ENCODE assay signal across 8 mouse cellular contexts in genomic region chr5:88885944-88886343, GRCm38 (mm10). TPM values are rescaled to one million over a fixed set of nuclear protein-coding genes. Genes with fewer than 3 reads are reported as not detected.
DNase-seq lines count a peak whose midpoint lies in the region; ATAC-seq and TF ChIP-seq lines count a peak whose summit lies in the region.
"Had no signal": no experiment of that assay in that cellular context is flagged by ENCODE, and none has a peak within 500 bp of the region (broad histone marks: within the 10 kb centered on the region; RNA-seq: fewer than 3 reads in every experiment).

No protein-coding gene starts in this region.

- H3K27me3 ChIP-seq in lung, postnatal 0 days (replicated peaks; ENCODE audit: insufficient read depth, low read length): no peaks in the 10 kb centered on the region
- peaks cover 3% of the 10 kb centered on the region; the same call in 1 of the 2 replicates for H3K27me3 ChIP-seq in heart, embryonic 15.5 days
- H3K27me3 ChIP-seq in liver, embryonic 11.5 days (replicated peaks; ENCODE audit: control insufficient read depth, insufficient read depth, low read length): peaks cover 38% of the 10 kb centered on the region
- H3K27me3 ChIP-seq in stomach, postnatal 0 days (ENCODE audit: control insufficient read depth, insufficient read depth, low read length): no peaks in the 10 kb centered on the region

- no peaks in the 10 kb centered on the region for H3K4me1 ChIP-seq in lung, postnatal 0 days (ENCODE audit: insufficient read depth, low read depth, low read length)
- peaks cover 16% of the 10 kb centered on the region for H3K4me1 ChIP-seq in heart, embryonic 15.5 days (replicated peaks)
- no peaks in the 10 kb centered on the region for H3K4me1 ChIP-seq in liver, embryonic 11.5 days (replicated peaks; ENCODE audit: control insufficient read depth, insufficient read depth, low read length)
- no peaks in the 10 kb centered on the region for H3K4me1 ChIP-seq in stomach, postnatal 0 days (replicated peaks; ENCODE audit: control insufficient read depth, insufficient read depth)

- no peak overlapping the region for H3K9ac ChIP-seq in lung, postnatal 0 days (replicated peaks; ENCODE audit: low read depth)
- no peak overlapping the region for H3K9ac ChIP-seq in heart, embryonic 15.5 days
- H3K9ac ChIP-seq in liver, embryonic 11.5 days (ENCODE audit: low read depth, low read length): no peak overlapping the region
- H3K9ac ChIP-seq in stomach, postnatal 0 days (ENCODE audit: low read length): no peak overlapping the region

- no peaks in the 10 kb centered on the region for H3K36me3 ChIP-seq in lung, postnatal 0 days (ENCODE audit: insufficient read depth, low read length)
- no peaks in the 10 kb centered on the region for H3K36me3 ChIP-seq in heart, embryonic 15.5 days
- H3K36me3 ChIP-seq in liver, embryonic 11.5 days (ENCODE audit: control insufficient read depth, insufficient read depth, low read length): no peaks in the 10 kb centered on the region
- no peaks in the 10 kb centered on the region for H3K36me3 ChIP-seq in stomach, postnatal 0 days (ENCODE audit: control insufficient read depth, insufficient read depth, low read length)

- TF ChIP-seq EP300 in lung, postnatal 0 days (IDR thresholded peaks at IDR 0.05): no peak
- TF ChIP-seq EP300 in stomach, postnatal 0 days (optimal IDR thresholded peaks at IDR 0.05): no peak

- H3K4me3 ChIP-seq in lung, postnatal 0 days (ENCODE audit: low read depth, low read length): peak overlapping the region; percentile 79
- peak overlapping the region; percentile 73 for H3K4me3 ChIP-seq in heart, embryonic 15.5 days
- peak overlapping the region; percentile 71; the same call in 1 of the 2 replicates for H3K4me3 ChIP-seq in liver, embryonic 11.5 days (ENCODE audit: low read depth, low read length)
- peak overlapping the region; percentile 76; the same call in 1 of the 2 replicates for H3K4me3 ChIP-seq in stomach, postnatal 0 days (ENCODE audit: low read depth, low read length)

- H3K27ac ChIP-seq in lung, postnatal 0 days (ENCODE audit: low read length): no peak overlapping the region
- no peak overlapping the region for H3K27ac ChIP-seq in heart, embryonic 15.5 days
- no peak overlapping the region for H3K27ac ChIP-seq in liver, embryonic 11.5 days (ENCODE audit: low read depth, low read length)
- H3K27ac ChIP-seq in stomach, postnatal 0 days (replicated peaks): no peak overlapping the region

- WGBS in lung, postnatal 0 days: 39% methylated on average over 5 of the region's 5 CpGs
- WGBS in heart, embryonic 15.5 days: 47% methylated on average over 5 of the region's 5 CpGs
- WGBS in liver, embryonic 11.5 days: 52% methylated on average over 5 of the region's 5 CpGs
- WGBS in stomach, postnatal 0 days: 53% methylated on average over 5 of the region's 5 CpGs

- H3K9me3 ChIP-seq in lung, postnatal 0 days (ENCODE audit: low read length): no peaks in the 10 kb centered on the region
- no peaks in the 10 kb centered on the region for H3K9me3 ChIP-seq in heart, embryonic 15.5 days (replicated peaks)
- no peaks in the 10 kb centered on the region for H3K9me3 ChIP-seq in liver, embryonic 11.5 days (ENCODE audit: control insufficient read depth, low read length)
- no peaks in the 10 kb centered on the region for H3K9me3 ChIP-seq in stomach, postnatal 0 days (ENCODE audit: control insufficient read depth, low read length)
- H3K9me3 ChIP-seq: megakaryocyte, embryonic 14.5 days had no signal

- no peak for DNase-seq in lung, postnatal 0 days (ENCODE audit: low spot score)
- DNase-seq in lung, postnatal 10 days: no peak
- no peak for DNase-seq in liver, embryonic 11.5 days (ENCODE audit: low spot score)
- DNase-seq in stomach, postnatal 0 days (ENCODE audit: low spot score): no peak
- DNase-seq in frontal cortex, postnatal 36 days (ENCODE audit: low spot score in 2 of 2): no peak

- no peak for ATAC-seq in lung, postnatal 0 days
- no peak for ATAC-seq in heart, embryonic 15.5 days (replicated peaks; ENCODE audit: insufficient number of reproducible peaks, insufficient read depth, low FRiP score, low read depth)
- ATAC-seq in liver, embryonic 11.5 days (replicated peaks; ENCODE audit: low FRiP score): no peak
- no peak for ATAC-seq in stomach, postnatal 0 days (ENCODE audit: low FRiP score, low TSS enrichment)
- no peak for ATAC-seq in frontal cortex, adult (ENCODE audit: low TSS enrichment)

- H3K4me2 ChIP-seq in lung, postnatal 0 days (replicated peaks; ENCODE audit: low read depth, low read length): peak overlapping the region; percentile 80
- peak overlapping the region; percentile 92 for H3K4me2 ChIP-seq in heart, embryonic 15.5 days
- peak overlapping the region; percentile 86 for H3K4me2 ChIP-seq in liver, embryonic 11.5 days
- peak overlapping the region; percentile 94 for H3K4me2 ChIP-seq in stomach, postnatal 0 days (replicated peaks; ENCODE audit: low read depth)

- TF ChIP-seq CTCF in lung, postnatal 0 days (IDR thresholded peaks at IDR 0.05): no peak
- no peak for TF ChIP-seq CTCF in stomach, postnatal 0 days (IDR thresholded peaks at IDR 0.05; ENCODE audit: low read depth)

RNA-seq across cellular contexts. Expression of gene Slc4a4, which starts 0.7 kb away (rescaled TPM):
- 2.9 and 4.0 TPM in 2 replicates for polyA plus RNA-seq in lung, postnatal 0 days (2015; fragmentation: Nextera tagmentation; extraction: Ambion mirVana)
- 5.1 and 6.0 TPM in 2 replicates for polyA plus RNA-seq in heart, embryonic 15.5 days (2015; fragmentation: Nextera tagmentation; extraction: Ambion mirVana)
- polyA plus RNA-seq in liver, embryonic 11.5 days (2014; fragmentation: Nextera tagmentation; extraction: Ambion mirVana): 1.2 and 1.5 TPM in 2 replicates
- polyA plus RNA-seq in stomach, postnatal 0 days (2015; fragmentation: Nextera tagmentation; extraction: Ambion mirVana): 6.2 and 6.3 TPM in 2 replicates
